Mouse (Mus musculus) stomach, embryonic 16.5 days (tissue): Measurements from ENCODE around the gene Gm15097. TPM values are rescaled to one million over a fixed set of nuclear protein-coding genes. Genes with fewer than 3 reads are reported as not detected.
"Not testable (repeated sequence)": the region's sequence is repeated elsewhere in the genome, so short reads cannot be mapped to it uniquely, and the experiment has no call there.

Experiments
- ATAC-seq: fragments of 200-750 bp; cut with Nextera tagmentation; 2 replicates; pipeline ENCODE4 v1.8.0; 2017; ENCODE audit warnings: moderate number of reproducible peaks, moderate TSS enrichment; ENCODE audit not compliant: insufficient read depth, low FRiP score
- H3K27ac ChIP-seq: fragments of 300-500 bp; sonication (generic); 2 replicates; pipeline ENCODE4 v1.5.1; 2014; ENCODE audit warnings: low read length
- H3K27me3 ChIP-seq: fragments of 300-500 bp; sonication (generic); 2 replicates; pipeline ENCODE4 v1.6.1; 2014; ENCODE audit warnings: low read length, control low read depth, mixed read lengths; ENCODE audit not compliant: control insufficient read depth, insufficient read depth
- H3K36me3 ChIP-seq: fragments of 300-500 bp; sonication (generic); 2 replicates; pipeline ENCODE4 v1.6.1; 2014; ENCODE audit warnings: low read length; ENCODE audit not compliant: control insufficient read depth, insufficient read depth
- H3K4me1 ChIP-seq: fragments of 300-500 bp; sonication (generic); 2 replicates; pipeline ENCODE4 v1.6.1; 2014; ENCODE audit warnings: low read length, control low read depth, mixed read lengths; ENCODE audit not compliant: control insufficient read depth, insufficient read depth
- H3K4me2 ChIP-seq: fragments of 300-500 bp; sonication (generic); 2 replicates; pipeline ENCODE4 v1.6.1; 2014; ENCODE audit warnings: low read depth, low read length, mixed read lengths
- H3K4me3 ChIP-seq: fragments of 300-500 bp; sonication (generic); replicated peaks from 2 replicates; pipeline ENCODE4 v1.5.1; 2014; ENCODE audit warnings: mild to moderate bottlenecking, low read length
- H3K9ac ChIP-seq: fragments of 300-500 bp; sonication (generic); 2 replicates; pipeline ENCODE4 v1.6.1; 2014; ENCODE audit warnings: low read length
- H3K9me3 ChIP-seq: fragments of 300-500 bp; sonication (generic); replicated peaks from 2 replicates; pipeline ENCODE4 v1.6.1; 2016; ENCODE audit warnings: low read length, control low read depth; ENCODE audit not compliant: control insufficient read depth
- WGBS: fragments of 180-500 bp; shearing (Covaris S2); extraction: QIAGEN DNeasy Blood & Tissue Kit; methylation state at CpG from one replicate; pipeline ENCODE4 v1.1.7; 2014; 5-methylcytosine and 5-hydroxymethylcytosine counted together
- polyA plus RNA-seq: library from polyadenylated mRNA; unstranded; fragments of >200 nt; fragmentation: Nextera tagmentation; extraction: Ambion mirVana; gene quantifications from 2 replicates; pipeline ENCODE4 v1.2.1, GENCODE M21; 2015

The Gm15097 gene
- polyA plus RNA-seq, result not detected in 2 replicates

GRCm38 (mm10) chrX:149784173-149784572 lies at the start of gene Gm15097:
Gene Gm15097, plus strand, starts transcription at chrX:149784473.
- not testable (repeated sequence) for H3K27ac ChIP-seq, H3K4me1 ChIP-seq, H3K4me3 ChIP-seq, H3K4me2 ChIP-seq, H3K9me3 ChIP-seq, ATAC-seq, H3K36me3 ChIP-seq, H3K27me3 ChIP-seq, H3K9ac ChIP-seq
- WGBS, result no CpG with 5 or more reads among the region's 6 CpGs

- H3K9ac ChIP-seq, result not testable (repeated sequence)
- WGBS, result 42% methylated on average over 4 of the region's 4 CpGs
Observed at GRCm38 (mm10) chrX:149762853-149763252, 21.4 kb upstream of the Gm15097 start.

GRCm38 (mm10) chrX:149811178-149811577 lies 26.9 kb downstream of the Gm15097 start:
- not testable (repeated sequence) for H3K4me3 ChIP-seq, H3K36me3 ChIP-seq, H3K9ac ChIP-seq, H3K27ac ChIP-seq, H3K27me3 ChIP-seq, H3K9me3 ChIP-seq, ATAC-seq, H3K4me2 ChIP-seq, H3K4me1 ChIP-seq
- 89% methylated on average over 6 of the region's 6 CpGs for WGBS

More at GRCm38 (mm10) chrX:149762853-149763252, 21.4 kb upstream of the Gm15097 start:
- H3K4me3 ChIP-seq, H3K9me3 ChIP-seq, H3K36me3 ChIP-seq, ATAC-seq, H3K27me3 ChIP-seq, H3K4me1 ChIP-seq, H3K4me2 ChIP-seq, H3K27ac ChIP-seq: not testable (repeated sequence)

Other genes with a start within 250 kb of the Gm15097 start
- not detected in 2 replicates for gene Gm10439, start 189.9 kb upstream of the Gm15097 start, polyA plus RNA-seq
- gene Gm15091, start 157.2 kb downstream of the Gm15097 start, polyA plus RNA-seq, result not detected in 2 replicates